ENCODE assay signal across 15 mouse cellular contexts in the genomic region with DNA sequence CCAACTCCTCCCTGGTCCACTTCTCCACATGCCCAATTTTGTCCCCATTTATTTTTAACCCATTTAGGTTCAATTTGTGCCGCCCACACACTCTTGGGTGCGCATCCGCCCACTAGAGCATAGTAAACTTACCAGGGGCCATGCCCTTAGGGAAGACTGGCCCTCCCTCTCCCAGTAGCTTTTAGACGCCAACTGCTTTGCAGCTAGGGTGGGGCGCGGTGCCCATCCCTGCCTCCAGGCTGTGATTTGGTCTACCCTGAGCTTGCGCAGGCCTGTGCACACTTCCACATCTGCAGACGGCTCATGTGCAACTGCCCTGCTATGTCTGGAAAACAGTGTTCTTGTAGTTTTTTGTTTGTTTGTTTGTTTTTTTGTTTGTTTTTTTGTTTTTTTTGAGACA.
"Had no signal": no experiment of that assay in that cellular context is flagged by ENCODE, and none has a peak within 500 bp of the region (broad histone marks: within the 10 kb centered on the region; RNA-seq: fewer than 3 reads in every experiment).

No protein-coding gene starts in this region.

- H3K4me3 ChIP-seq: kidney, embryonic 15.5 days; limb, embryonic 12.5 days; limb, embryonic 15.5 days had no signal

- H3K27me3 ChIP-seq: kidney, embryonic 15.5 days; limb, embryonic 12.5 days; limb, embryonic 15.5 days had no signal

- H3K9me3 ChIP-seq: kidney, embryonic 15.5 days; limb, embryonic 12.5 days; limb, embryonic 15.5 days had no signal

- DNase-seq: kidney, adult 8-10 months; kidney, postnatal 10 days; kidney, postnatal 36 days; left cerebral cortex, postnatal 4 days; liver, postnatal 0 days; lung, embryonic 14.5 days; midbrain, embryonic 14.5 days; right cerebral cortex, adult 18-20 months; right cerebral cortex, postnatal 14 days; right cerebral cortex, postnatal 4 days; thymus, adult 2 months; thymus, postnatal 25 days had no signal

- H3K4me1 ChIP-seq: kidney, embryonic 15.5 days; limb, embryonic 12.5 days; limb, embryonic 15.5 days had no signal

- H3K36me3 ChIP-seq: kidney, embryonic 15.5 days; limb, embryonic 12.5 days; limb, embryonic 15.5 days had no signal
